Mouse (Mus musculus) spleen, postnatal 14 days (tissue): ENCODE results near the gene Nemf.
A peak's percentile ranks its signal among the peaks of the same experiment; 100 is the strongest.

Source experiments
- DNase-seq, 2 experiments: peaks; one replicate each; pipeline ENCODE4 v3.0.0; 2021 to 2022; ENCODE audit warnings: low spot score in 2 of 2

Gene Nemf

GRCm38 (mm10) chr12:69306333-69306732 lies 50.6 kb downstream of the Nemf start:
- DNase-seq = no peak

DNA sequence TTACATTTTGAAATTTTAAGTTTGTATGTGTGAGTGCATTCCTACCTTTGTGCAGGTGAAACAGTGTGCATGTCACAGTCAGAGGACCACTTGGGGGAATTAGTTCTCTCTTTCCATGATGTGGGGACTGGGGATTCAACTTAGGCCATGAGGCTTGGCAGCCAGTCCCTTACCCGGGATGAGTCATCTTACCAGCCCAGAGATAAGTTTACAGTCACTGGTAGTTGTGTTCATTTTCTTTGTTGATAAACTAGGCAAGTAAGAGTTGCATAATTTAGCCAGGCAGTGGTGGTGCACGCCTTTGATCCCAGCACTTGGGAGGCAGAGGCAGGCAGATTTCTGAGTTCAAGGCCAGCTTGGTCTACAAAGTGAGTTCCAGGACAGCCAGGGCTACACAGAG lies 52.9 kb downstream of the Nemf start:
- DNase-seq = no peak

GRCm38 (mm10) chr12:69302171-69302570 lies 54.8 kb downstream of the Nemf start:
- DNase-seq = no peak

- no peak for DNase-seq
Observed at GRCm38 (mm10) chr12:69300391-69300790, 56.6 kb downstream of the Nemf start.

- DNase-seq = no peak
Observed at GRCm38 (mm10) chr12:69299831-69300230, 57.1 kb downstream of the Nemf start.

DNA sequence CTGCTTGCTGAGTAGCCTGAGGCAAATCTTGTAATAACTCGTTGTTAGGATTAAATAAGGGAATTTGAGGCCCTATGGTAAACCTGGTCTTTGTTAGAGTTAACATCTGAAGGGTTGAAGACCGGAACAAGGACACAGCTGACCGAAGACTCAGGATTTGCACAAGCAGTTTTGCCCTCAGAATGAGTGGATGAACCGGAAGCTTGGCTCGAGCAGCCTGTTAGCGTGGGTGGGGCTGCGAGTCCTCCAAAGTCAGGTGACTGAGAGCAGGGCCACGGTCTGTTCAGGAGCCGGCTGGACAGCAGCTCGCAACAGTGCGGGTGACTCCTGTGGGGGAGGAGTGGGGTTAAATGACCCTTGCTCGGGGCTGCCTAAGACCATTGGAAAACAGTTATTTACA lies 57.7 kb downstream of the Nemf start:
- DNase-seq = no peak

DNA sequence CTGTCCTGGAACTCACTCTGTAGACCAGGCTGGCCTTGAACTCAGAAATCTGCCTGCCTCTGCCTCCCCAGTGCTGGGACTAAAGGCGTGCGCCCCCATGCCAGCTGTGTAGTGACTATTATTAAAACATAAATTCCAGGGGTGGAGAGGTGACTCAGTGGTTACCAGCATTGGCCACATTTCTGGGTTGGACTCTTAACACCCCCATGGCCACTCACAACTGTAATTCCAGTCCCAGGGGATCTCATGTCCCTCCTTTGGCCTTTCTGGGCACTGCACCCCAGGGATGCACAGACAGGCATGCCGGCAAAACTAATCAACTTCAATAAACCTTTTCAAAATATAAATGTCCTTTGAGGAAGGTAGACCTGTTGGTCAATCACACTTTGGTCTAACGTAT lies 58.7 kb downstream of the Nemf start:
- no peak for DNase-seq

- no peak for DNase-seq
Observed at GRCm38 (mm10) chr12:69297411-69298150, 59.4 kb downstream of the Nemf start.

GRCm38 (mm10) chr12:69296511-69297410 lies 60.2 kb downstream of the Nemf start, which contains the start of gene Klhdc2:
Gene Klhdc2, plus strand, starts transcription at chr12:69296681.
- DNase-seq = peak; percentile 55 to 74

DNA sequence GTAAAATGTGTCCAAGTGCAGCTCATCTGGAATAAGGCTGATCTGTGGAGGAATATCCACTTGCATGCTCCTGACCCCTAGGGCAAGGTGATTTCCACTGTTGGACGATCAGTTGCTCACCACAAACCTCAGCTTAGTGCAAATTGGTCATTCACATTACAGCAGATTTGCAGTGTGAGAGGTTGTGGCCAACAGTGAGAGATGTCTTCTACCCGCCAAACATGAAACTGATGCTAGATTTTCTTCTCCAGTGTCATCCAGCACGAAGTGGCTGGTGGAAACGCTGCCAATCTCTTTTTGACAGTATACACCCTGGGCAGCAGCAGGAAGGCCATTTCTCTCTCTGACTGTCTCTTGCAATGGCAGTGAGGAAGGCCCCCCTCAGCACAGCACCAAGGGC lies 61.3 kb downstream of the Nemf start:
- DNase-seq = no peak

GRCm38 (mm10) chr12:69294936-69295335 lies 62.0 kb downstream of the Nemf start:
- DNase-seq = no peak

GRCm38 (mm10) chr12:69293815-69294214 lies 63.1 kb downstream of the Nemf start:
- peak in 1 of 2 experiments; percentile 42 for DNase-seq

GRCm38 (mm10) chr12:69292401-69292800 lies 64.6 kb downstream of the Nemf start:
- no peak for DNase-seq

- no peak for DNase-seq
Observed at GRCm38 (mm10) chr12:69288699-69289098, 68.3 kb downstream of the Nemf start.

DNA sequence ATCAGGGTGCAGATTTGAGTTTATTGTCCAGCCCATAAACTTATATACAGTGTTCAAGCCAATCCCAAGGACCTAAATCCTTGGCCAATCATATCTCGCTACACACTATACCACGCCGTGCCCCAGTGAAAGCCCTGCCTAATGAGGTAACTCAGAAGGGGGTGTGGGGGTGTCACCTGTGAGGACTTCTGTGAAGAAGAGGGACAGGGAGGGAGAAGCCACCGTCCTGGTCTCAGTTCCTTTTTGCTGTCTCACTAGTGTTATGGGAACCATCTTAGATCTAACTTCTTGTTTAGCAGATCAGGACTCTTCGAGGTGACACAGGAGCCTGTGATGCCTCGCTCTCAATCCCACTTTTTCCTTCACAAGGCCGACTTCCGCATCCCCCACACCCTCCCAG lies 69.4 kb downstream of the Nemf start:
- no peak for DNase-seq

DNA sequence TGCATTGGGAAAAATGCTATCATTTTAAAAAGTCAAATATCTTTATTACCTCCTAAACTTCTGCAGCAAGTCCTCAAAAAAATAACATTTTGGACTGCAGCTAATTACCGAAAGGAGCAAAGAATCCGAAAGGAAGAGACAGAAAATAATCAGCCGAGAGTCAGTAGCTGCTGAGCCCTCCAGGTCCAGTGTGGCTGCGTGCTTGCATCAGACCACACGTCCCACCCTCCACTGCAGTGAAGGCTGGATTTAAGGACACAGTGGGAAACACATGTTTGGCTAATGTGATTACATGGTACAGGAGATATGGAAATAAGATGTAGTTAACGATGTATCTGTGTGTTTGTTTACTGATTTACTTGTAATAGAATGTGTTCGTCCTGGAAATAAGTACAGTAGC lies 73.8 kb downstream of the Nemf start:
- DNase-seq = no peak

DNA sequence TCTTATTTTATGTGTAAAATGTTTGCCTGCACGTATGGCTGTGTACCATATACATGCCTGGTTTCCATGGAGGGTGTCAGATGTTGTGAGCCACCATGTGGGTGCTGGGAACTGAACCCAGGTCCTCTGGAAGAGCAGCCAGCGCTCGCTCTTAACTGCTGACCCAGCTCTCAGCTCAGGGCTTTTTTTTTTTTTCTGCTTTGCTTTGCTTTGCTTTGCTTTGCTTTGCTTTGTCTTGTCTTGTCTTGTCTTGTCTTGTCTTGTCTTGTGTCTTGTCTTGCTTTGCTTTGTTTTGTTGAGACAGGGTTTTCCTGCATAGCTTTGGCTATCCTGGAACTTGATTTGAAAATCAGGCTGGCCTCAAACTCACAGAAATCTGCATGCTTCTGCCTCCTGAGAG lies 76.0 kb downstream of the Nemf start:
- no peak for DNase-seq

DNA sequence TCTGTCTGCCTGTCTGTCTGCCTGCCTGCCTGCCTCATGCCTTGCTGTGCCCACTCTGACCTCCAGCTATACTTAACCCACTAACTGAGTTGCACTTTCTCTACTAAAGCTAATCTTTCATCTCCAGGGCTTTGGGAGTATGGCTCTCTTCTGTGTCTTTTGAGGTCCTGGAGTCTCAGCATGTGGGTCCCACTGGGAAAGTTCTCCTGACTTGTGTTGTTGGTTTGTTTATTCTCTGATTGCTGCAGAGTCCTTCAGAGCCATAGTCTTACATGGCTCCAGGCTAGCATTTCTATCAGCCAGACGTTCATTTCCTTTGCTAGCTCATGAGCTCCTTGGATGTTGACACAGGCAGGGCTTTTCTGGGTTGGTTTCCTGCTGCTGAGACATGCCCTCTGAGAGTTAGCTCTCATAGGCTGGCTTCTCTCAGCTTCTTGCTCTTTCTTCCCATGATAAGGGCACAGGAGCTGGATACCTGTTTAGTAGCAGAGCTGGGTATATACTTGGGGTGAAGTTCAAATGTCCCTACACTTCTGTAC lies 77.0 kb downstream of the Nemf start:
- no peak for DNase-seq

DNA sequence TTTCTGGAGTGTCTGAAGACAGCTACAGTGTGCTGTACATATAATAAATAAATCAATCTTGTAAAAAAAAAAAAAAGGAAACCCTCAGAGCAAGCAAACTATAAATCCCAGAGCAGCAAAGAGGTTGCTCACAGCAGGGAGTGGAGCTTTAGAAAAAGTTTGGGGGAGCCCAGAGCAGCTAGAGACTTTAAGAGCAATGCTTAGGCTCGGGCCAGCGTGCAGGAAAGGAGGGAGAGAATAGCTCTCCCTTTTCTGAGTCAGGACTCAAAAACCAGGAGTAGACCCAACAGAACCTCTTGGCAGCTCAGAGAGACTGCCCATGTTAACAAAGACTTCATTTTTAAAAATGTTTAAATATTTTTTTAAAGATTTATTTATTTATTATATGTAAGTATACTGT lies 88.0 kb downstream of the Nemf start:
- DNase-seq = no peak

- DNase-seq = no peak
Observed at GRCm38 (mm10) chr12:69267956-69268632, 88.9 kb downstream of the Nemf start.

DNA sequence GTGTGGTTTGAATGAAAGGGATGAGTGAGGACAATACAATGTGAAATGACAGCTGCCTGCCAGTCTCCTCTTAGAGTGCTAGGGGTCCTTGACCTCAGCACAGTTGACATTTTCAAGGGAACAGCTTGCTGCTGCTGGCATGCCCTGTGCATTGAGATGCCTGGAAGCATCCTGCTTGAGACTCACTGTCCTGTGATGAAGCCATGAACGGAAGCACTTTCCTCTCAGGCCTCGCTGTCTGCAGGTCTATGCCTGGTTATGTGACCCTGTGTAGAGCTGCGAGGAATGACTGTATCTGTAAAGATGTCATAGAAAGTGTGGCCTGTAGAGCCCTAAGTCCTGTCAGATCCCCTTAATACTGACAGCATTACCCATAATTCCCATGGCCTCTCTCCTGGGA lies 91.9 kb downstream of the Nemf start:
- no peak for DNase-seq

DNA sequence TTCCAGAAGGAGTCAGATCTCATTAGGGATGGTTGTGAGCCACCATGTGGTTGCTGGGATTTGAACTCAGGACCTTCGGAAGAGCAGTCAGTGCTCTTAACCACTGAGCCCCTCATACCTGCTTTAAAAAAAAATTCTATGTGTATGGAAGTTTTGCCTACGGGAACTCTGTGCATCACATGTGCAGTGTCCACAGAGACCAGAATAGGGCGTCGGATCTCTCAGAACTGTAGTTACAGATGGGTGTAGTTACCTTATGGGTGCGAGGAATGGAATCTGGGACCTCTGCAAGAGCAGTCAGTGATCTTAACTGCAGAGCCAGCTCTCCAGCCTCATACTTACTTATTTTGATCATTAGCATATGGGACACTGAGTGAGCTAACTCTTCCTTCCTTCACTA lies 94.7 kb downstream of the Nemf start:
- DNase-seq = no peak
